Mouse (Mus musculus) ES-Bruce4 (cell line): Measurements from ENCODE around the gene Fbxw11.

Experiments
- EP300 ChIP-seq: IDR thresholded peaks from 2 replicates; pipeline ENCODE4 v1.6.1; 2011; ENCODE audit warnings: low read depth, low read length; ENCODE audit not compliant: insufficient read depth
- POLR2A ChIP-seq: IDR thresholded peaks from one replicate; pipeline ENCODE4 v1.8.1; 2011; ENCODE audit warnings: low read length; ENCODE audit not compliant: insufficient read depth

GRCm38 (mm10) chr11:32600371-32600770 lies 42.2 kb upstream of the Fbxw11 start:
- TF ChIP-seq POLR2A (no peak), EP300 (no peak)
